Mouse (Mus musculus) embryonic fibroblast, embryonic 13.5 days (primary cell): ENCODE results near the gene Pole3.

Experiments used
- CTCF ChIP-seq: IDR thresholded peaks from 2 replicates; pipeline ENCODE4 v1.5.1; 2011; ENCODE audit warnings: mild to moderate bottlenecking, control low read depth, low read length, moderate library complexity, borderline replicate concordance; ENCODE audit not compliant: insufficient read depth
- POLR2A ChIP-seq: IDR thresholded peaks from 2 replicates; pipeline ENCODE4 v1.6.1; 2011; ENCODE audit warnings: low read depth, mild to moderate bottlenecking, control low read depth, low read length, moderate library complexity

GRCm38 (mm10) chr4:62508839-62509238, 16.0 kb downstream of the Pole3 start:
- TF ChIP-seq CTCF: no peak
- TF ChIP-seq POLR2A: no peak
